Comparison of ENCODE assay signal across 30 mouse cellular contexts in the genomic region with DNA sequence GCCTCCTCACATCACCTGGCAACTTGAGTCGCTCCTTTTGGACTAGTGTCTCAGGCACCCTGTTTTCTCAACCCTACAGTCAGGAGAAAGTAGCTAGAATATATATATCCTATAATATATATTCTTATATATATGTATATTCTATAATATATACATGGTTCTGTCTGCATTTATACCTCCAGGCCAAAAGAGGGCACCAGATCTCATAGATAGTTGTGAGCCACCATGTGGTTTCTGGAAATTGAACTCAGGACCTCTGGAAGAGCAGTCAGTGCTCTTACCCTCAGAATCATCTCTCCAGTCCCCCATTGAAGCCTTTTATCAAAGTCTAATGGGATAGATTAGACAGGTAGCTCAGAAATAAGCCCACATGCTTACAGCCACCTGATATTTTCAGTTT. TPM values are rescaled to one million over a fixed set of nuclear protein-coding genes. Genes with fewer than 3 reads are reported as not detected.
DNase-seq lines count a peak whose midpoint lies in the region; ATAC-seq and TF ChIP-seq lines count a peak whose summit lies in the region.
"Had no signal": no experiment of that assay in that cellular context is flagged by ENCODE, and none has a peak within 500 bp of the region (broad histone marks: within the 10 kb centered on the region; RNA-seq: fewer than 3 reads in every experiment).

No protein-coding gene starts in this region.

- H3K36me3 ChIP-seq in MEL (ENCODE audit: control insufficient read depth in 1 of 2, insufficient read depth in 2 of 2, low read length in 2 of 2): no peaks in the 10 kb centered on the region
- H3K36me3 ChIP-seq in midbrain, embryonic 13.5 days: no peaks in the 10 kb centered on the region
- H3K36me3 ChIP-seq in limb, embryonic 10.5 days: peaks cover 18% of the 10 kb centered on the region
- H3K36me3 ChIP-seq: embryonic facial prominence, embryonic 15.5 days had no signal

- no peaks in the 10 kb centered on the region for H3K79me2 ChIP-seq in MEL (ENCODE audit: control insufficient read depth, insufficient read depth, low read length, poor library complexity)

- peak; percentile 34 for TF ChIP-seq CTCF in layer of hippocampus, adult 2 months (conservative IDR thresholded peaks at IDR 0.05)
- TF ChIP-seq CTCF in MEL (IDR thresholded peaks at IDR 0.05 in 2 of 3, conservative IDR thresholded peaks at IDR 0.05 in 1 of 3; ENCODE audit: control insufficient read depth in 1 of 3, insufficient read depth in 1 of 3, low read depth in 2 of 3, low read length in 3 of 3, poor library complexity in 1 of 3, severe bottlenecking in 1 of 3): peak in 2 of 3 experiments; percentile 21 to 46; a peak in 3 of 6 replicates

- no peaks in the 10 kb centered on the region for H3K9me3 ChIP-seq in MEL (replicated peaks; ENCODE audit: insufficient read depth, low read length)
- no peaks in the 10 kb centered on the region for H3K9me3 ChIP-seq in midbrain, embryonic 13.5 days
- H3K9me3 ChIP-seq in limb, embryonic 10.5 days (replicated peaks): no peaks in the 10 kb centered on the region
- H3K9me3 ChIP-seq: embryonic facial prominence, embryonic 15.5 days; forebrain, embryonic 10.5 days; forebrain, embryonic 12.5 days; G1E had no signal

- WGBS in midbrain, embryonic 13.5 days: 81% methylated on average over 1 of the region's 1 CpGs
- 89% methylated on average over 1 of the region's 1 CpGs for WGBS in limb, embryonic 10.5 days

- H3K4me2 ChIP-seq in midbrain, embryonic 13.5 days (replicated peaks): no peak overlapping the region
- H3K4me2 ChIP-seq: embryonic facial prominence, embryonic 13.5 days; embryonic facial prominence, embryonic 15.5 days; forebrain, embryonic 12.5 days had no signal

- 0 out of 4 replicates have a peak, but pooled peaks cover 0 to 3% of the 10 kb centered on the region in 2 experiments for H3K4me1 ChIP-seq in MEL (ENCODE audit: control insufficient read depth in 1 of 2, insufficient read depth in 2 of 2, low read length in 2 of 2)
- no peaks in the 10 kb centered on the region for H3K4me1 ChIP-seq in midbrain, embryonic 13.5 days (replicated peaks)
- H3K4me1 ChIP-seq in limb, embryonic 10.5 days: no peaks in the 10 kb centered on the region
- H3K4me1 ChIP-seq: forebrain, embryonic 10.5 days; forebrain, embryonic 12.5 days had no signal

- DNase-seq in layer of hippocampus, adult 2 months (ENCODE audit: low spot score in 2 of 2): no peak
- DNase-seq in layer of hippocampus, adult 11-12 months (ENCODE audit: low spot score): no peak
- peak; percentile 46 for DNase-seq in MEL (ENCODE audit: low read depth, low spot score)
- peak; percentile 57 for DNase-seq in R1 (ENCODE audit: low read depth, low spot score)
- DNase-seq in induced T-regulatory cell, adult 2 months (ENCODE audit: low read depth): peak; percentile 16
- DNase-seq in limb, embryonic 10.5 days (ENCODE audit: low spot score): no peak
- DNase-seq in embryo, embryonic 10.5 days (ENCODE audit: low spot score): no peak
- DNase-seq: adrenal gland, adult 8-10 months; adrenal gland, postnatal 14 days; adrenal gland, postnatal 36 days; B cell, adult 2 months; cerebellum, adult 11-12 months; cerebellum, adult 2 months; cerebellum, adult 9-10 months; cerebellum, postnatal 10 days; cerebellum, postnatal 25 days; embryo, embryonic 11 days had no signal

- no peak overlapping the region for H3K9ac ChIP-seq in MEL (ENCODE audit: control insufficient read depth, low read depth, low read length, poor library complexity, severe bottlenecking)
- no peak overlapping the region for H3K9ac ChIP-seq in midbrain, embryonic 13.5 days (replicated peaks)
- H3K9ac ChIP-seq: embryonic facial prominence, embryonic 13.5 days; embryonic facial prominence, embryonic 15.5 days; forebrain, embryonic 12.5 days had no signal

- no peak for TF ChIP-seq POLR2A in MEL (IDR thresholded peaks at IDR 0.05; ENCODE audit: control insufficient read depth in 1 of 2, insufficient read depth in 1 of 2, low read depth in 1 of 2, low read length in 2 of 2, poor library complexity in 1 of 2)

- no peak overlapping the region for H3K27ac ChIP-seq in layer of hippocampus, adult 2 months
- H3K27ac ChIP-seq in MEL (ENCODE audit: control insufficient read depth, low read depth, low read length): no peak overlapping the region
- H3K27ac ChIP-seq in midbrain, embryonic 13.5 days: no peak overlapping the region
- no peak overlapping the region for H3K27ac ChIP-seq in limb, embryonic 10.5 days
- H3K27ac ChIP-seq: embryonic facial prominence, embryonic 13.5 days; embryonic facial prominence, embryonic 15.5 days; forebrain, embryonic 10.5 days; forebrain, embryonic 12.5 days had no signal

- no peaks in the 10 kb centered on the region for H3K27me3 ChIP-seq in MEL (ENCODE audit: control insufficient read depth in 1 of 2, insufficient read depth in 2 of 2, low read length in 2 of 2)
- H3K27me3 ChIP-seq in midbrain, embryonic 13.5 days: no peaks in the 10 kb centered on the region
- H3K27me3 ChIP-seq in limb, embryonic 10.5 days (ENCODE audit: low read depth, poor library complexity, severe bottlenecking): no peaks in the 10 kb centered on the region
- H3K27me3 ChIP-seq: CH12.LX; embryonic facial prominence, embryonic 13.5 days; embryonic facial prominence, embryonic 15.5 days; forebrain, embryonic 12.5 days had no signal

- TF ChIP-seq EP300 in MEL (IDR thresholded peaks at IDR 0.05; ENCODE audit: low read depth in 1 of 2, low read length in 2 of 2): no peak

- no peak overlapping the region for H3K4me3 ChIP-seq in layer of hippocampus, adult 2 months
- H3K4me3 ChIP-seq in MEL (ENCODE audit: control insufficient read depth in 1 of 2, insufficient read depth in 1 of 2, low read depth in 2 of 2, low read length in 2 of 2): no peak overlapping the region
- no peak overlapping the region for H3K4me3 ChIP-seq in midbrain, embryonic 13.5 days (replicated peaks)
- no peak overlapping the region for H3K4me3 ChIP-seq in limb, embryonic 10.5 days
- H3K4me3 ChIP-seq: embryonic facial prominence, embryonic 13.5 days; embryonic facial prominence, embryonic 15.5 days; erythroblast, embryonic 14.5 days; forebrain, embryonic 10.5 days; forebrain, embryonic 12.5 days had no signal

- no peak for TF ChIP-seq RAD21 in MEL (IDR thresholded peaks at IDR 0.05; ENCODE audit: low read depth, low read length)

- no peak for ATAC-seq in midbrain, embryonic 13.5 days
- ATAC-seq: activated CD4-positive, CD25-positive, alpha-beta regulatory T cell, adult 4 months; CD4-positive, CD25-positive, alpha-beta regulatory T cell, adult 4 months; forebrain, embryonic 14.5 days; forebrain, embryonic 16.5 days had no signal

TF ChIP-seq in MEL, 35 proteins besides CTCF, POLR2A, EP300 and RAD21:
- TF ChIP-seq MYC (IDR thresholded peaks at IDR 0.05; ENCODE audit: low read depth, low read length) (0 out of 2 replicates have a peak, but pooled peaks have one; percentile 63), E2F4 (IDR thresholded peaks at IDR 0.05; ENCODE audit: borderline replicate concordance, low read depth, low read length) (no peak)

RNA-seq across cellular contexts. Expression of gene Dip2b, which starts 17.3 kb away (rescaled TPM):
- total RNA-seq in layer of hippocampus, adult 2 months (2021): 10 to 100 TPM; 47.7 to 51.3 TPM
- total RNA-seq in MEL (2012; rRNA removed): 15.4 and 17.8 TPM in 2 replicates
- 10 to 100 TPM; 13.9 to 68.9 TPM for polyA plus RNA-seq in MEL (2012; ENCODE audit: insufficient read depth in 1 of 2, insufficient read length in 2 of 2, low read depth in 1 of 2, low replicate concordance in 2 of 2, missing spikeins in 1 of 2)
- 21.4 and 24.1 TPM in 2 replicates for polyA plus RNA-seq in midbrain, embryonic 13.5 days (2015; fragmentation: Nextera tagmentation; extraction: Ambion mirVana)
- 13.6 and 16.4 TPM in 2 replicates for polyA plus RNA-seq in limb, embryonic 10.5 days (2016; fragmentation: Nextera tagmentation; extraction: Ambion mirVana)

RNA-seq across cellular contexts. Expression of gene Larp4, which starts 51.3 kb away (rescaled TPM):
- 10 to 100 TPM; 42.5 to 50.1 TPM for total RNA-seq in layer of hippocampus, adult 2 months (2021)
- total RNA-seq in MEL (2012; rRNA removed): 193 and 198 TPM in 2 replicates
- polyA plus RNA-seq in MEL (2012; ENCODE audit: insufficient read depth in 1 of 2, insufficient read length in 2 of 2, low read depth in 1 of 2, low replicate concordance in 2 of 2, missing spikeins in 1 of 2): 100 to 1,000 TPM; 168 to 216 TPM
- polyA plus RNA-seq in midbrain, embryonic 13.5 days (2015; fragmentation: Nextera tagmentation; extraction: Ambion mirVana): 25.1 and 27.1 TPM in 2 replicates
- 37.1 and 40.3 TPM in 2 replicates for polyA plus RNA-seq in limb, embryonic 10.5 days (2016; fragmentation: Nextera tagmentation; extraction: Ambion mirVana)

RNA-seq across cellular contexts. Expression of gene Fam186a, which starts 54.3 kb away (rescaled TPM):
- under 1 TPM in 1 of 2 experiments, not detected in 1; 0.08 TPM for total RNA-seq in layer of hippocampus, adult 2 months (2021)
- not detected in 2 replicates for total RNA-seq in MEL (2012; rRNA removed)
- not detected for polyA plus RNA-seq in MEL (2012; ENCODE audit: insufficient read depth in 1 of 2, insufficient read length in 2 of 2, low read depth in 1 of 2, low replicate concordance in 2 of 2, missing spikeins in 1 of 2)
- not detected in 2 replicates for polyA plus RNA-seq in midbrain, embryonic 13.5 days (2015; fragmentation: Nextera tagmentation; extraction: Ambion mirVana)
- not detected in 2 replicates for polyA plus RNA-seq in limb, embryonic 10.5 days (2016; fragmentation: Nextera tagmentation; extraction: Ambion mirVana)
- total RNA-seq: CH12.LX had no signal
- polyA plus RNA-seq: activated CD4-positive, CD25-positive, alpha-beta regulatory T cell, adult 4 months; CD4-positive, CD25-positive, alpha-beta regulatory T cell, adult 4 months; embryonic facial prominence, embryonic 11.5 days; erythroblast, embryonic 14.5 days; forebrain, embryonic 12.5 days; forebrain, embryonic 14.5 days; forebrain, embryonic 16.5 days; G1E had no signal

Comparison
In these comparisons a context has a peak if more than half of its experiments do, and no peak if none do; other contexts are left out.
1. DNase-seq: peak in MEL (single experiment), R1 (single experiment) and induced T-regulatory cell, adult 2 months (single experiment); none in layer of hippocampus, adult 2 months (0 of 2), layer of hippocampus, adult 11-12 months (single experiment), limb, embryonic 10.5 days (single experiment) and embryo, embryonic 10.5 days (single experiment).